Mouse (Mus musculus) ovary, postnatal 14 days (tissue): Measurements from ENCODE around the gene Metrn.
"Not testable (repeated sequence)": the region's sequence is repeated elsewhere in the genome, so short reads cannot be mapped to it uniquely, and the experiment has no call there.

Experiments
- DNase-seq: peaks from one replicate; pipeline ENCODE4 v3.0.0; 2022; ENCODE audit warnings: low spot score

The Metrn gene

DNA sequence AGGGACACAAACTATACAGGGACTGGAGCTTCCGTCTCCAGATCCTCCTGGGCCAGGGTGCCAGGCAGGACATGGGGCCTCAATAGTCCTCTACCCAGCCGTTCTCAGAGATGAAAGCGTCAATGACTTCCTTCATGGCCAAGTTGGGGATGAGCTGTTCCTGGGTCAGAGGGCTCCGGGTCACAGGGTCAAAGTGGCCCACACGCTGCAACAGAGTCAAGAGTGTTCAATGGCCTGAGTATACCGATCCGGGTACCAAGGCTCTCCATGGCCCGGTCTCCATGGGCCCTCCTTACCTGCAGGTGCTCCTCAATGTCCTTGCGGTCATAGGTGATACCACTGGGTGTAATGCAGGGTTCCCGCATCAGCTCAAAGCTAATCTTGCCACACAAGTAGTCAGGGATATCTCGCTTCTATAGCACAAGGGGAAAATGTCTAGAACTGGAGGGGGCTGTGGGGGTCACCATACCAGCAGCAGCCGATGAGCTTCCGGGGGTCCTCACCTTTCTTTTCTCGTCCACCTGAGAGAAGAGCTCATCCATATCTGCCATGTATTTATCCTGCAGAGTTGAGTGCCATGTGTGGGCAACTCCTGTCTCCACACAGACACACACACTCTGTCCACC, 34.0 kb upstream of the Metrn start:
- DNase-seq = no peak

DNA sequence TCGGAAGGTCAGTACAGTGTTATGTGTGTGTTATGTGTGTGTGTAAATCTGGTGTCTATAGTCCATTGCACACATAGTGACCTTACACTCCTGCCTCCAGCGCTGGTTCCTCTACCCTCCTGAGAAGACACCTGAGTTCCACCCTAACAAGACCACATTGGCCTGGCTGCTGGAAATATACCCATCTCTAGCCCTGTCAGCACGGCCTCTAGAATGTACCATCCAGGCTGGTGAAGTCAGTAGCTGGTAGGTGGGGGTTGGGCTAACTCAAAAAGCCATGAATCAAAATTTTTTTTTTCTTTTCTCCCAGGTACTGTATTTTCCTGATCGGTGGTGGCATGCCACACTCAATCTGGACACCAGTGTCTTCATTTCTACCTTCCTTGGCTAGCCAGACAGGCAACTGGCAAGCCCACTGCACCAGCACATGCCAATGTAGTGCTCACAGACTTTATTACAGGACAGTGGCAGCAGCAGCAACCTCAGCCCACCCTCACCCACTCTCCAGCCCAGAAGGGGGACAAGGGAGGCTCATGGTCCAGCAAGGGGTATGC, 33.3 kb upstream of the Metrn start:
- no peak for DNase-seq

DNA sequence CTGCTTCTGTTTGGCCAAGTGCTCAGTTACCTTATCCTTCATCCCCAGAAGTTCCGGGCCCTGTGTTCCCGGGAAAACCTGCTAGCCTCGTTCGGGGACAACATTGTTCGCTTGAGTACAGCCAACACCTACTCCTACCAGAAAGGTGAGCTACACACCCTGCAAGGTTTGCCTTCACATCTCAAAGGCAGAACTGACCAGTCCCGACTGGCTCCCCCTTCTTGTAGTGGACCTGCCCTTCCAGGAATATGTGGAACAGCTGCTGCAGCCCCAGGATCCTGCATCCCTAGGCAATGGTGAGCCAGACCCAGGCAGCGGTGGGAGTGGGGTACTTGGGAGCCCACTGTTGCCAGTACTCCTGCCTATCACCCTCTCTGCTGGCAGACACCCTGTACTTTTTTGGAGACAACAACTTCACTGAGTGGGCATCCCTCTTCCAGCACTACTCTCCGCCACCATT, 32.7 kb upstream of the Metrn start:
- DNase-seq = no peak

DNA sequence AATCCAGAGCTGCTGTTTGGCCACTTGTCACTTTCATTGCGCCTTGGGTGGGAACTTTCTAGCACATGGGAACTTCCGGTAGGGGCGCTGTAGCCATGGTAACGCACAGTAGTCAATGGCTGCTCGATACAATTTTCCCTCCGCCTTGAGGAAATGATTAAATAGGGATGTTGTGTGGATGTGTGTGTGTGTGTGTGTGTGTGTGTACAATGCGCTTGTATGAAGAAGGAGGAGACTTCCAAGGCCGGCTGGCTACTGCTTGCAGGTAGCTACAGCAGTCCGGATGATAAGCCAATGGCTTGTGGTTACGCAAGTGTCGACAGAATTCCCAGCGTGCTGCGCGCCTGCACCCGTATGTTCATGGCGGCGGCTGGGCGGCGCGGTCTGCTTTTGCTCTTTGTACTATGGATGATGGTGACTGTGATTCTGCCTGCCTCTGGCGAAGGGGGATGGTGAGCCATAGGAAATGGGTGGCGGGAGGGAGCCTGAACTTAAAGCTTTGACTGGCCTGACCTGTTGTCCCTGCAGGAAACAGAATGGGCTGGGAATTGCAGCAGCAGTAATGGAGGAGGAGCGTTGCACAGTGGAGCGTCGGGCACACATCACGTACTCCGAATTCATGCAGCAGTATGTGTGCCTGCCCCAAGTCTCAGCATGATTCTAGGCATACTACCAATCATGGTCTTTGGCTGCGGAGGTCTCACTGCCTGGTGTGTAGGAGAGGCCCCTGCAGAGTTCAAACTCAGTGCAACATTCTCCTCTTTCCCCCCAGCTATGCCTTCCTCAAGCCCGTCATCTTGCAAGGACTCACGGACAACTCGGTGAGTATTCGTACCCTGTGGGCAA, 32.0 kb upstream of the Metrn start, which contains the start of gene Jmjd8:
Jmjd8 (plus strand) TSS at position 156 of the 846 bp plus-strand sequence.
- peak; percentile 69 for DNase-seq

DNA sequence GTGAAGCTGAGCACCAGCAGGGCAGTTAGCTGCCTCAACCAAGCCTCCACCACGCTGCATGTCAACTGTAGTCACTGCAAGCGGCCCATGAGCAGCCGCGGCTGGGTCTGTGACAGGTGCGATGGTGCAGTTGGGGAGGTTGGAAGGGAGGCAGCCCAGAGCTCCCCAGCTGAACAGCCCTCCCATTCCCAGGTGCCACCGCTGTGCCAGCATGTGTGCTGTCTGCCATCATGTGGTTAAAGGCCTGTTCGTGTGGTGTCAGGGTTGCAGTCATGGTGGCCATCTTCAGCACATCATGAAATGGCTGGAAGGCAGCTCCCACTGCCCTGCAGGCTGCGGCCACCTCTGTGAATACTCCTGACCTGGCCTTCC, 31.3 kb upstream of the Metrn start:
- no peak for DNase-seq

DNA sequence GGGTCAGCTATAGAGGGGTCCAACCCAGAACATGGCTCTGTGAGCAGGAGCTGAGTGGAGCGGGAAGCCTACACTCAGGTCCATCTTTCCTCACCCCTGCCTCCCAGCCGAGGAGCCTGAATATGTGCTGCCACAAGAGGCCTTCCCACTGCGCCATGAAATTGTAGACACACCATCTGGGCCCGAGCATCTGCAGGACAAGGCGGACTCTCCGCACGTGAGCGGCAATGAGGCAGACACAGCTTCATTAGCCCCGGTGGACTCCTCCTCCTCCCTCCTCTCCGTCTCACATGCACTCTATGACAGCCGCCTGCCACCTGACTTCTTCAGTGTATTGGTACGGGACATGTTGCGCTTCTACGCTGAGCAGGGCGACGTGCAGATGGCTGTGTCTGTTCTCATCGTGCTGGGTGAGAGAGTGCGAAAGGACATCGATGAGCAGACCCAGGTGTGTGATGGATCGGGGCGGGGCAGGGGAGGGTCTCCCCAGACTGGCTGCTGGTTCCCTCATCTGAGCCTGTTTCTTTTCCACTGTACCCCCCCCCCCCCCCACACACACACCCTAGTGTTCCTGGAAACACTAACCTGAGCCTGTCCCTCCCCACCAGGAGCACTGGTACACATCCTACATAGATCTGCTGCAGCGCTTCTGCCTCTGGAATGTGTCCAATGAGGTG, 30.7 kb upstream of the Metrn start:
- no peak for DNase-seq

DNA sequence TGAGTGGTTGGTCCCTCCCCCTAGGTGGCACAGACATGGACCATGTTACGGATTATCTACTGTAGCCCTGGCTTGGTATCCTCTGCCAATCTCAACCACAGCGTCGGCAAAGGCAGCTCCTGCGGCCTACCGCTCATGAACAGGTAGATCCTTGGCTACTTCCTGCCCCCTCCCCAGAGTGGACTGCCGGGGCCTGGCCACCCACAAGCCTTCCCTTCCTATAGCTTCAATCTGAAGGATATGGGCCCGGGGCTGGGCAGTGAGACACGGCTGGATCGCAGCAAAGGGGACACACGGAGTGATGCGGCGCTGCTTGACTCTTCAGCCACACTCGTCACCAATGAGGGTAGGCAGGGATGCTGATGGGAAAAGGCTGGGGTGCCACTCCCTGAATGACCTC, 30.1 kb upstream of the Metrn start:
- no peak for DNase-seq

DNA sequence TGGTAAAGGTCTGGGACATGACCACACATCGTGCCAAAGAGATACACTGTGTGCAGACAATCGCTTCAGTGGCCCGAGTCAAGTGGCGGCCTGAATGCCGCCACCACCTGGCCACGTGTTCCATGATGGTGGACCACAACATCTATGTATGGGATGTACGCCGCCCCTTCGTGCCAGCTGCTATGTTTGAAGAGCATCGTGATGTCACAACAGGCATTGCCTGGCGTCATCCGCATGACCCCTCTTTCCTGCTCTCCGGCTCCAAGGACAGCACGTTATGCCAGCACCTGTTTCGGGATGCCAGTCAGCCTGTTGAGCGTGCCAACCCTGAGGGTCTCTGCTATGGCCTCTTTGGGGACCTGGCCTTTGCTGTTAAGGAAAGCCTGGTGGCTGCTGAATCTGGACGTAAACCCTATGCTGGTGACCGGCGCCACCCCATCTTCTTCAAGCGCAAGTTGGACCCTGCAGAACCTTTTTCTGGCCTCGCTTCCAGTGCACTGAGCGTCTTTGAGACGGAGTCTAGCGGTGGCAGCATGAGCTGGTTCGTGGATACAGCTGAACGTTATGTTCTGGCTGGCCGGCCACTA, 29.1 kb upstream of the Metrn start:
- no peak for DNase-seq

DNA sequence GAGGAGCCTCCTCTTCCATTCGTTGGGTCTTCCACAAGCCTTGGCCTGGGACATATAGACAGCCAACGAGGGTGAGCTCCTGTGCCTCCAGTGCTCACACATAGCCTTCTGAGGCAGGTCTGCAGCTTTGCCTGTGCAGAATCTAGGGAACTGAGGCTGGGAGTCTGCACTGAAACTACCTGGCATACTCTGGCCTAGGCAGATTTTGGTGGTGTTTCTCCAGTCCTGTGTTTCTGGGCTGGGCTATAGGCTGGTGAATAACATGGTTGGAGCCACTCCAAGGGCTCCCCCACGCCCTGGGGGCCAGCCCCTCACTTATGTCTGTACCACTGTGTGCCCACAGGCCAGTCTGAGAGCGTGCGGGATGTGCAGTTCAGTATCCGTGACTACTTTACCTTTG, 28.4 kb upstream of the Metrn start:
- no peak for DNase-seq

DNA sequence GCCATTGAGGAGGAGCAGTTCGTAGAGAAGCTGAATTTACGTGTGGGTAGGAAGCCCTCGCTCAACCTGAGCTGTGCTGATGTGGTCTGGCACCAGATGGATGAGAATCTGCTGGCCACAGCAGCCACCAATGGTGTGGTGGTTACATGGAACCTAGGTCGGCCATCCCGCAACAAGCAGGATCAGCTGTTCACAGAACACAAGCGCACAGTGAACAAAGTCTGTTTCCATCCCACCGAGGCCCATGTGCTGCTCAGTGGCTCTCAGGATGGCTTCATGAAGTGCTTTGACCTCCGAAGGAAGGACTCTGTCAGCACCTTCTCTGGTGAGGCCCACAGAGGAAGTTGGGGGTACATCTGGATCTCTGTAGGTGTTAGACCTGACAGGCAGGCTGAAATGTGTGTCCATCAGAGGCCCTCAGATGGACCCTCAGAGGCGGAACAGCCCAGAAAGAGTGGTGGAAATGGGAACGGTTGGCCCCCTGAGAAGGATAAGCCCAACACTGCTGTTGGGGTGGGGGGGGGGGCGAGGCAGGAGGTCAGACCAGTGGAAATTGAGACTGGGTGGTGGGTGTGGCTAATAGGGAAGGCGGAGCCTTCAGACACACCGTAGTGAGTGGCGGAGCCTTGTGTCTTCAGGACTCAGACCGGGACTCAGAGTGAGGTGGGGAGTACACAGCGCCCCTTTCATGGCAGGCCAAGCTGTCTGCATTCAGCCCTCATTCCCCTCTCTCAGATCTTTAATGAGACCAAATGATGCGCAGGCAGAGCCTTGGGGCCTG, 27.6 kb upstream of the Metrn start:
- DNase-seq = no peak

DNA sequence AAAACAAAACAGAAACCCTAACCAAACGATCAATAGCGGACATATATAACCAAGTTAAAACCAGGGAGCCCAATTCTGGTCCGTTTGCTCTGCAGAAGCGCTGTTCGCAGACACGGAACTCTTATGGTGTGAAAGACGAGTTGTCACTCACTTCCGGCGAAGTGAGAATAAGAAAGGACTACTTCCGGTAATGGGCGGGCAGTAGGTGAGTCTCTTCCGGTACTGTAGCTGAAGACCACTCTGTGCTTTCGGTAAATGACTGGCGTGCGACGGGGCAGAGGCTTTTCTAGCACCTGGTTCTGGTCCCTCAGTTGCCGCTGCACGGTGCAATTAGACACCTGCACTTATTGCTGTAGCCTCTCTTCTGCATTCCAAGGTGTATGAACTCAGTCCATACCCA, 26.5 kb upstream of the Metrn start, which contains the start of gene Wdr24:
Wdr24 (plus strand) TSS at position 176 of the 400 bp plus-strand sequence.
- no peak for DNase-seq

DNA sequence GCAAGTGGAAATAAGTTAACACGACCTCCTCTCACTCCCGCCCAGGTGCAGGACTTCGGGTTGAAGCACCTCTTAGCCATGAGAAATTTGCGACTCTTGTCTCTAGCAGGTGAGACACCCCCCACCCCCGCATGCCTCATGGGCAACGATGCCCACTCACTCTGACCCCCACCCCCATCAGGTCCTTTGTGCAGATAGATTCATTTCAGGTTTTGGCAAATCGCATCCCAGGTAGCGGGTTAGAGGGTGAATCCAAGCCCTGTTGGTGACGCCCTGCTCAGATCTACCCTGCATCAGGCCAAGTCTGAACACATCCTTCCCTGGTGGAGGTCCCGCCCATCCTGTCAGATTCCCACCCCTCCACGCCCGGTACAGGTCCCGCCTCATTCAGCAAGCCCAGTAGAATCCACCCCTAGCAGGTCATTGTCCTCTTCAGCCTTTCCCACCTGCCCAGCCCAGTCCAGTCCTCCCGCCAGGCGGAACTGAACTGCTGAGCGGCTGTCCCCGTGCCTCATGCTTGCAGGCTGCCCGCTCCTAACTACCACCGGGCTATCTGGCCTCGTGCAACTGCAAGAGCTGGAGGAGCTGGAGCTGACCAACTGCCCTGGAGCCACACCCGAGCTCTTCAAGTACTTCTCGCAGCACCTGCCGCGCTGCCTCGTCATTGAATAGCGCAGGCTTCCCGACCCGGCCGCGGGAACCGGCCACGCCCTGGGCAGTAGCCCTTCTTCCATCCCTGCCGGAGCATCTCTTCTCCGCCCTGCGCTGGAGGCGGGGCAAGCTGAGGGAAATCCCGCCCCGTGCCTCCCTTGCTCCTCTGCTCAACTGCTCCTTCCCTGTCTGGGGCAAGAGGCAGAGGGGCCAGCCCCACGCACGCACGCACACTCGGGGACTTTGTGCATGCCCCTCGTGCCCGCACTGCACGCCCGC, 22.2 kb upstream of the Metrn start:
- DNase-seq = no peak

DNA sequence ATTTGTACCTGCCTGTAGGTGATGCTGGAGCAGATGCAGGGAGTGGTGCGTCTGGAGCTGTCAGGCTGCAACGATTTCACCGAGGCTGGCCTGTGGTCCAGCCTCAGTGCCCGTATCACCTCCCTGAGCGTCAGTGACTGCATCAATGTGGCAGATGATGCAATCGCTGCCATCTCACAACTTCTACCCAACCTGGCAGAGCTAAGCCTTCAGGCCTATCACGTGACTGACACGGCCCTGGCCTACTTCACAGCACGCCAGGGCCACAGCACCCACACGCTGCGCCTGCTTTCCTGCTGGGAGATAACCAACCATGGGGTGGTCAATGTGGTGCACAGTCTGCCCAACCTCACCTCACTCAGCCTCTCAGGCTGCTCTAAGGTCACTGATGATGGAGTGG, 20.7 kb upstream of the Metrn start:
- no peak for DNase-seq

DNA sequence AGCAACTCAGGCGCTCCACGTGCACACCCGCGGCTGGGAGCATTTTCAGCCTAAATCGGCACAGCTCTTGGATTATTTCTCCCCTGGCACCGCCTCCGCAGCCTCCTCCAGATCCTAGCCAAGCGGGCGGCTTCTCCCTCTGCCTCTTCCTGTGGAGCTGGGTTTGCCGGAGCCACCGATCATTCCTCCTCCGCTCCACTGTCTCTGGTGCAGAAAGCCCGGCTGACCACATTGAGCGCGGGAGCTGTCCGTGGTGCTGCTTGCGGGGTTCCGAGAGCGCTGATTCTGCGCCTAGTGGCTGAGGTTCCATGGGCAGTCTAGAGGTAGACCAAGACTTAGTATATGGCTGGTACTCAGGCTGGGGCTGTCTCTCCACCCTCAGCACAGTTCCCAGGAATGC, 16.5 kb upstream of the Metrn start:
- DNase-seq = peak; percentile 92

DNA sequence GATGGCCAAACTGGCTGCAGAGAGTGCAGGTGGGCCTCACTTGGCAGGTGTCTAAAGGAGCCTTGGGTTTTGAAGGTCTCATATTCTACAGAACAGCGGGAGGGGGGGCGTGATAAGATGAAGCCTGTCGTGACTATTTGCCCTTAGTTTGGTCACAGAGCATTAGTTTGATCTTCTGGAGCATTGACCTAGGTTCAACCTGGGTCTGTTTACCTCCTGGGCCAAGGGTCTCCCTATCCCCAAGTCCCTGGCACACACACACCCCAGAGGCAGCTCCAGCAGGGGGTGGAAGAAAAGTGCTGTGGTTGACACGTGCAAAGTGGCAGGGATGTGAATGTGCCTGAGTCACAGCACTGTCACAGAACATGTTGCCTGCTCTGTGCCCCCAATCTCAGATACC, 14.0 kb upstream of the Metrn start:
- no peak for DNase-seq

DNA sequence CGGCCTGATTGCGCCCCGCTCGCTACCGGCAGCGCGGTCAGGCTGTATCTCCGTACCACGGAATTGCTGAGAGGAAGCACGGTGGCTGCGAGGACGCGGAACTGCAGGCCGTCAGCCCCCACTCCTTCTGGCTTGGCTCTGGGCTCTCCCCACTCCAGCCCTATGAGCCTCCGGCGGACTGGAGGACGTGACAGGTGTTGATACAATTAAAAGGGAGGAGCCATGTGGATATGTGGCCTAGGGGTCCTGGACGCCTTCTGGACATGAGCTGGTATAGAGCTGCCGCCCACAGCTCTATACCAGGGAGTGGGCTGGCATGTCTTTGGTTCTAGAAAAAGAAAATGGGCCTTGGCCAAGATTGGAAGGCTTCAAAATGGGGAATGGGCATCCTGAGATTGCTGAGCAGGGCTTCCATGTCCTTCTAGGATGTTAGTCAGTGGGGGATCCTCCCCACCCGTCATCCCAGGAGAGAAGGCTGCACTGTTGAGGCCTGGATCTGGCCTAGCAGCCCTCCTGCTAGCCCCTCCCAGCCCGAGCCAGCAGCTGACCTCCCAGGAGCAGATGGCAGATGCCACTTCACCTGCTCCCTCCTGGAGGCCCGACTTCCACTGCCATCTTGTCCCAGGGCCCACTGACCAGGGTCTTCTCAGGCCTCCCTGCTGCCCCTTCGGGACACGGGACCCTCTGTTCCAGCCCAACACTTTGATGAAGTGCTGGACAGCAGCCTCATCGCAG, 12.8 kb upstream of the Metrn start:
- DNase-seq = no peak

DNA sequence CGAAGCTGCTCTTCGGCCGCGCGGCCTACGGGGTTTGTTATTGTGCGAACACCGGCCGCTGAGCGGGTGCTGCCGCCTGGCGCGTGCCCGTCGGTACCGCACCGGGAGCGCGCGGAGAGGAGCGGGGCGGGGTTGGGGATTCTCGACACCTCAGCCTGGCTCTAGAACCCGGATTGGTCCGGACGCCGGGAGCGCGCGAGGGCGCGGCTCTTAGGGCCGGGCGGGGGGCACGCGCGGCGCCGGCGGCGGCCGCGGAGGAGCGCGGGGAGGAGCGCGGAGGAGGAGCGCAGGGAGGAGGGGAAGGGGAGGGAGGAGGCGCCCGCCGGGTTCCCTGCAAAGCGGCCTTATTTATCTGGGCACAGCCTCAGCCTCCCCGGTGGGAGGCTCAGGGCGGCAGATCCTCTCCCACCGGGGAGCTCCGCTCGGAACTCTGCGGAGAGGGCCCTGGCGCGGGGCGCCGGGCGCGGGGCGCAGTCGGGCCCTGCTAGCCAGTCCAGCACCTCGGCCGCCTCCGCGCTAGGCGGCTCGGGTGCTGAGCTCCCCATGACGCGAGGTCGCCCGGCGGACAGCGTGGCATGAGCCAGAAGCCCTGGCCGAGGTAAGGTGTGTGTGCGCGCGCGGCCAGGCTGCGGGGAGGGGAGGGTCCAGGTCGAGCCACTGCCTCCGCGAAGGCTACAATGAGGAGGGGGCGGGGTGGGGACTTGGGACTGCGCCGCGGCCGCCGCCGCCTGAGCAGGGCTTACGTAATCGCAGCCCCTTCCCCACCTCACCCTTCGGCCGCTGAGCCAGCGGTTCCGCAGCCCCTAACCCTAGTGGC, 12.1 kb upstream of the Metrn start, which contains the start of gene Fbxl16:
Fbxl16 (plus strand) TSS at position 297 of the 817 bp plus-strand sequence.
- DNase-seq = no peak

DNA sequence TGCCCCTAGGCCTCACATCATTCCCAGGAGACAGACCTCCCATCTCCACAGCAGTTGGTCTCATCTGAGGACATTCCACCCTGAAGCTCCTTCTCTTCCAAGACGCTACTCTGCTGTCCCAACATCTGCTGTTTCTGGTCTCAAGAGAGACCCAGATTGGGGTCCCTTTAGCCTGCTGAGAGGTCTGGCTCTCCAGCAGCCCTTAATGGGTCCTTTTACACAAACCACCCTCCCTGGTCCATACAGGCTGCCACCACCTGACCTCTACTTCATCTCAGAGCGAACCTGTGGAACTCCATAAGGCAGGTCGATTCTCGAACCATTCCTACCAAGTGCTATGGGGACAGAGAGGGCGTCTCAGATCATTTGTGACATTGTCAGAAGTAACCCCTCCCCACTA, 11.1 kb upstream of the Metrn start:
- DNase-seq = no peak

DNA sequence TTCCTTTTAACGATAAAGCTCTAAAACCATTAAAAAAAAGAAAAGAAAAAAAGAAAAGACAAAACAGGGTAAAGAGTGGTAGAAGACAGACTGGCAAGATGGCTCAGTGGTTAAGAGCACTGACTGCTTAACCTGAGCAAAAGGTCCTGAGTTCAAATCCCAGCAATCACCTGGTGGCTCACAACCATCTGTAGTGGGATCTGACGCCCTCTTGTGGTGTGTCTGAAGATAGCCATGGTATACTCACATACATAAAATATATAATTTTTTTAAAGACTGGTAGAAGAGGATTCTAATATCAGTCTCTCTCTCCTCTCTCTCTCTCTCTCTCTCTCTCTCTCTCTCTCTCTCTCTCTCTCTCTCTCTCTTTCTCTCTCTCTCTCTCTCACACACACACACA, 10.5 kb upstream of the Metrn start:
- DNase-seq = not testable (repeated sequence)
